Mouse (Mus musculus) liver, embryonic 14.5 days (tissue): Measurements from ENCODE around the gene Tulp2. TPM values are rescaled to one million over a fixed set of nuclear protein-coding genes. Genes with fewer than 3 reads are reported as not detected.

Experiments
- ATAC-seq: fragments of 200-750 bp; cut with Nextera tagmentation; 2 replicates; pipeline ENCODE4 v1.8.0; 2017; ENCODE audit warnings: moderate number of reproducible peaks, mild to moderate bottlenecking, moderate library complexity; ENCODE audit not compliant: insufficient read depth
- DNase-seq, 3 experiments: peaks; one replicate each; pipeline ENCODE4 v3.0.0-alpha.2; 2012 to 2013; ENCODE audit warnings: low read depth in 3 of 3, low spot score in 3 of 3
- H3K27ac ChIP-seq: fragments of 300-500 bp; sonication (generic); 2 replicates; pipeline ENCODE4 v1.5.1; 2014; ENCODE audit warnings: moderate library complexity, mild to moderate bottlenecking, control low read depth, inconsistent platforms
- H3K27me3 ChIP-seq: fragments of 300-500 bp; sonication (generic); 2 replicates; pipeline ENCODE4 v1.6.1; 2014; ENCODE audit warnings: mild to moderate bottlenecking, low read length, moderate library complexity; ENCODE audit not compliant: control insufficient read depth, insufficient read depth
- H3K36me3 ChIP-seq: fragments of 300-500 bp; sonication (generic); replicated peaks from 2 replicates; pipeline ENCODE4 v1.6.1; 2014; ENCODE audit warnings: low read depth; ENCODE audit not compliant: control insufficient read depth, insufficient read depth
- H3K4me1 ChIP-seq, 2 experiments: fragments of 200-500 bp in 1 of 2; fragments of 300-500 bp in 1 of 2; sonication (generic) in 1 of 2; replicated peaks; 2 replicates each; pipeline ENCODE4 v1.6.1; 2012 to 2014; ENCODE audit warnings: antibody characterized with exemption in 1 of 2, inconsistent platforms in 1 of 2, low read length in 1 of 2; ENCODE audit not compliant: control insufficient read depth in 2 of 2, insufficient read depth in 2 of 2
- H3K4me2 ChIP-seq: fragments of 300-500 bp; sonication (generic); 2 replicates; pipeline ENCODE4 v1.6.1; 2014; ENCODE audit warnings: low read depth, mild to moderate bottlenecking, control low read depth, moderate library complexity
- H3K4me3 ChIP-seq, 2 experiments: fragments of 200-500 bp in 1 of 2; fragments of 300-500 bp in 1 of 2; sonication (generic) in 1 of 2; 2 replicates each; pipeline ENCODE4 v1.5.1; 2012 to 2014; ENCODE audit warnings: low read depth in 2 of 2, low read length in 2 of 2, mild to moderate bottlenecking in 2 of 2, control low read depth in 1 of 2, inconsistent platforms in 1 of 2, moderate library complexity in 1 of 2; ENCODE audit not compliant: insufficient read depth in 1 of 2
- H3K9ac ChIP-seq: fragments of 300-500 bp; sonication (generic); replicated peaks from 2 replicates; pipeline ENCODE4 v1.6.1; 2014; ENCODE audit warnings: mild to moderate bottlenecking, control low read depth, moderate library complexity
- H3K9me3 ChIP-seq: fragments of 300-500 bp; sonication (generic); 2 replicates; pipeline ENCODE4 v1.6.1; 2016; ENCODE audit warnings: low read length, mixed read lengths; ENCODE audit not compliant: control insufficient read depth
- CTCF ChIP-seq: IDR thresholded peaks from 2 replicates; pipeline ENCODE4 v1.5.1; 2016; ENCODE audit warnings: antibody characterized with exemption, low read depth, control low read depth
- EP300 ChIP-seq: IDR thresholded peaks from 2 replicates; pipeline ENCODE4 v1.6.1; 2016; ENCODE audit warnings: antibody characterized with exemption, low read depth
- WGBS: fragments of 180-500 bp; shearing (Covaris S2); extraction: QIAGEN DNeasy Blood & Tissue Kit; methylation state at CpG from one replicate; pipeline ENCODE4 v1.1.7; 2014; ENCODE audit not compliant: insufficient replicate concordance; 5-methylcytosine and 5-hydroxymethylcytosine counted together
- polyA plus RNA-seq, 2 experiments: library from polyadenylated mRNA; depleted of rRNA in 1 of 2; stranded (reverse) in 1 of 2; unstranded in 1 of 2; fragments of >200 nt; fragmentation: Nextera tagmentation in 1 of 2; extraction: Ambion mirVana in 1 of 2; gene quantifications; 2 replicates each; pipeline versions ENCODE4 v1.2.1 to v1.2.3; 2012 to 2014

Tulp2 gene
- polyA plus RNA-seq, 2 experiments: 0.13 to 0.47 TPM

- Histone ChIP-seq H3K36me3 (peaks cover 42% of the 10 kb centered on the region), H3K27me3 (no peaks in the 10 kb centered on the region), H3K27ac (peak overlapping the region; percentile 90), H3K4me3 (peak overlapping the region; percentile 76 to 88), H3K9ac (peak overlapping the region; percentile 99), H3K9me3 (no peaks in the 10 kb centered on the region), H3K4me2 (peak overlapping the region; percentile 88), H3K4me1 (peaks cover 10 to 14% of the 10 kb centered on the region in 2 experiments)
- WGBS: under 1% methylated on average over 28 of the region's 28 CpGs
- TF ChIP-seq EP300 (no peak), CTCF (peak; percentile 28; the same call in 1 of the 2 replicates)
- DNase-seq (peak; percentile 72 to 78 (median 72)), ATAC-seq (no peak)
These were observed 40.1 kb downstream of the Tulp2 start for GRCm38 (mm10) chr7:45521728-45522184.

- no peak for ATAC-seq
- WGBS: 53% methylated on average over 16 of the region's 16 CpGs
These were observed 40.6 kb downstream of the Tulp2 start for GRCm38 (mm10) chr7:45522194-45522752.

GRCm38 (mm10) chr7:45522957-45523676 is 41.4 kb downstream of the Tulp2 start:
- peak overlapping the region; percentile 90 for H3K27ac ChIP-seq
- H3K4me2 ChIP-seq: peak overlapping the region; percentile 88
- H3K4me3 ChIP-seq: peak overlapping the region; percentile 76 to 88
- H3K9ac ChIP-seq: peak overlapping the region; percentile 99
- 49% methylated on average over 18 of the region's 18 CpGs for WGBS
- peak in 1 of 3 experiments; percentile 46 for DNase-seq
- H3K36me3 ChIP-seq: peaks cover 42% of the 10 kb centered on the region
- H3K27me3 ChIP-seq: no peaks in the 10 kb centered on the region
- TF ChIP-seq CTCF: no peak
- no peak for TF ChIP-seq EP300
- peaks cover 10 to 14% of the 10 kb centered on the region in 2 experiments for H3K4me1 ChIP-seq
- no peak for ATAC-seq
- no peaks in the 10 kb centered on the region for H3K9me3 ChIP-seq

More at GRCm38 (mm10) chr7:45522194-45522752, 40.6 kb downstream of the Tulp2 start:
- Histone ChIP-seq H3K4me2 (peak overlapping the region; percentile 88), H3K27me3 (no peaks in the 10 kb centered on the region), H3K36me3 (peaks cover 42% of the 10 kb centered on the region), H3K9me3 (no peaks in the 10 kb centered on the region), H3K27ac (peak overlapping the region; percentile 90), H3K4me1 (peaks cover 10 to 14% of the 10 kb centered on the region in 2 experiments), H3K9ac (peak overlapping the region; percentile 99), H3K4me3 (peak overlapping the region; percentile 76 to 88)
- no peak for TF ChIP-seq CTCF
- no peak for DNase-seq

- WGBS: 43% methylated on average over 12 of the region's 13 CpGs
- Histone ChIP-seq H3K4me2 (peak overlapping the region; percentile 88), H3K4me3 (peak overlapping the region; percentile 76 to 88), H3K36me3 (peaks cover 42% of the 10 kb centered on the region), H3K9ac (peak overlapping the region; percentile 99), H3K4me1 (peaks cover 10 to 14% of the 10 kb centered on the region in 2 experiments), H3K27me3 (no peaks in the 10 kb centered on the region), H3K9me3 (no peaks in the 10 kb centered on the region), H3K27ac (peak overlapping the region; percentile 90)
- no peak for ATAC-seq
- TF ChIP-seq EP300 (no peak), CTCF (no peak)
- DNase-seq: peak in 1 of 3 experiments; percentile 38
These were observed 42.0 kb downstream of the Tulp2 start for GRCm38 (mm10) chr7:45523678-45524170.
